Comparison of ENCODE assay signal across 8 mouse cellular contexts in genomic region chr1:194839230-194839910, GRCm38 (mm10).
A peak's percentile ranks its signal among the peaks of the same experiment; 100 is the strongest.
DNase-seq lines count a peak whose midpoint lies in the region; ATAC-seq lines count a peak whose summit lies in the region.

No protein-coding gene starts in this region.

- no peaks in the 10 kb centered on the region for H3K4me1 ChIP-seq in embryonic facial prominence, embryonic 11.5 days (ENCODE audit: control insufficient read depth, insufficient read depth, low read length)
- H3K4me1 ChIP-seq in embryonic facial prominence, embryonic 10.5 days, result no peaks in the 10 kb centered on the region

- H3K27ac ChIP-seq in embryonic facial prominence, embryonic 11.5 days (replicated peaks; ENCODE audit: low read depth, low read length), result no peak overlapping the region
- H3K27ac ChIP-seq in embryonic facial prominence, embryonic 10.5 days (replicated peaks), result no peak overlapping the region

- H3K4me3 ChIP-seq in embryonic facial prominence, embryonic 11.5 days (ENCODE audit: low read depth, low read length), result no peak overlapping the region
- no peak overlapping the region for H3K4me3 ChIP-seq in embryonic facial prominence, embryonic 10.5 days

- no peaks in the 10 kb centered on the region for H3K36me3 ChIP-seq in embryonic facial prominence, embryonic 11.5 days (replicated peaks; ENCODE audit: control insufficient read depth, insufficient read depth, low read depth, low read length)
- no peaks in the 10 kb centered on the region for H3K36me3 ChIP-seq in embryonic facial prominence, embryonic 10.5 days (replicated peaks)

- H3K27me3 ChIP-seq in embryonic facial prominence, embryonic 11.5 days (ENCODE audit: control insufficient read depth, insufficient read depth, low read length), result no peaks in the 10 kb centered on the region
- no peaks in the 10 kb centered on the region for H3K27me3 ChIP-seq in embryonic facial prominence, embryonic 10.5 days (replicated peaks; ENCODE audit: low read depth, poor library complexity, severe bottlenecking)

- no peaks in the 10 kb centered on the region for H3K9me3 ChIP-seq in embryonic facial prominence, embryonic 11.5 days (replicated peaks; ENCODE audit: control insufficient read depth, low read length)
- H3K9me3 ChIP-seq in embryonic facial prominence, embryonic 10.5 days, result no peaks in the 10 kb centered on the region

- H3K4me2 ChIP-seq in embryonic facial prominence, embryonic 11.5 days (ENCODE audit: low read depth, low read length), result no peak overlapping the region

- intact Hi-C loops in left cerebral cortex, postnatal 36 days (cut with DNase I), result loop anchor here (5.0 kb wide), 1 partner anchor 113 kb away; no protein-coding TSS in a partner anchor

- 45% methylated on average over 1 of the region's 1 CpGs for WGBS in embryonic facial prominence, embryonic 11.5 days
- WGBS in embryonic facial prominence, embryonic 10.5 days, result 43% methylated on average over 1 of the region's 1 CpGs

- no peak for ATAC-seq in embryonic facial prominence, embryonic 11.5 days (replicated peaks; ENCODE audit: insufficient number of reproducible peaks, low FRiP score, low TSS enrichment, low read depth)

- no peak overlapping the region for H3K9ac ChIP-seq in embryonic facial prominence, embryonic 11.5 days (replicated peaks; ENCODE audit: low read length)

- peak; percentile 44 for DNase-seq in embryonic facial prominence, embryonic 11.5 days (ENCODE audit: low spot score)
- DNase-seq in embryonic facial prominence, embryonic 10.5 days (ENCODE audit: low spot score), result no peak
- DNase-seq in left cerebral cortex, adult 18-20 months (ENCODE audit: low spot score in 2 of 2), result peak; percentile 55 to 66
- no peak for DNase-seq in left cerebral cortex, postnatal 36 days (ENCODE audit: low spot score in 2 of 2)
- DNase-seq in adrenal gland, postnatal 36 days, result peak; percentile 10 to 45
- DNase-seq in heart, postnatal 4 days, result peak; percentile 54
- DNase-seq in lung, postnatal 14 days, result peak; percentile 61
- no peak for DNase-seq in yolk sac, embryonic 10.5 days (ENCODE audit: low spot score)

Comparison
In these comparisons a context has a peak if more than half of its experiments do, and no peak if none do; other contexts are left out.
1. DNase-seq: peak in embryonic facial prominence, embryonic 11.5 days (single experiment), left cerebral cortex, adult 18-20 months (2 of 2), adrenal gland, postnatal 36 days (2 of 2), heart, postnatal 4 days (single experiment) and lung, postnatal 14 days (single experiment); none in embryonic facial prominence, embryonic 10.5 days (single experiment), left cerebral cortex, postnatal 36 days (0 of 2) and yolk sac, embryonic 10.5 days (single experiment).